9 mouse cellular contexts compared by ENCODE assay signal in the genomic region with DNA sequence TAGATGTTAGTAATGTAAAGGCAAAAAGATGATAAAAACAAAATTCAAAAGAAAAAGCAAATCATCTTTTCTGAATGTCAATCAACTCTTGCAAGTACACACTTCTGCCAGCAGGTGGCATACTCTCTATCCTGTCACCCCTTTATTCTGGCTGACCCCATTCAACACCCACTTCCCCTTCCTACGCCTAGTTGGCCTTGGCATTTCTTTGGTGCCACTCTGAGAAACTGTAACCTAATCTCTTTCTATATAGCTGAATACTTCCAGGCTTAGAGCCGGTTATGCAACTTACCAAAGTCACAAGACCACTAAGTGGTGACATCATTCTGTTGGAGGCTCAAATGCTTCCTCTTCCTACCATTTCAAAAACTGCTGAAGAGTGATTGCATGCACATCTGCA.
DNase-seq lines count a peak whose midpoint lies in the region; ATAC-seq lines count a peak whose summit lies in the region.
"Had no signal": no experiment of that assay in that cellular context is flagged by ENCODE, and none has a peak within 500 bp of the region (broad histone marks: within the 10 kb centered on the region; RNA-seq: fewer than 3 reads in every experiment).

No protein-coding gene starts in this region.

- no peak overlapping the region for H3K9ac ChIP-seq in hindbrain, embryonic 13.5 days
- H3K9ac ChIP-seq in hindbrain, embryonic 12.5 days: no peak overlapping the region
- H3K9ac ChIP-seq: neural tube, embryonic 12.5 days had no signal

- WGBS in hindbrain, embryonic 13.5 days: 29% methylated on average over 2 of the region's 2 CpGs
- WGBS in hindbrain, embryonic 12.5 days: 34% methylated on average over 2 of the region's 2 CpGs

- no peaks in the 10 kb centered on the region for H3K4me1 ChIP-seq in hindbrain, embryonic 13.5 days (replicated peaks)
- H3K4me1 ChIP-seq in hindbrain, embryonic 12.5 days: no peaks in the 10 kb centered on the region
- H3K4me1 ChIP-seq: neural tube, embryonic 12.5 days had no signal

- no peaks in the 10 kb centered on the region for H3K9me3 ChIP-seq in hindbrain, embryonic 13.5 days
- H3K9me3 ChIP-seq in hindbrain, embryonic 12.5 days (replicated peaks): no peaks in the 10 kb centered on the region
- H3K9me3 ChIP-seq: neural tube, embryonic 12.5 days had no signal

- peak; percentile 40 for DNase-seq in testis, postnatal 10 days (ENCODE audit: low spot score)
- DNase-seq in testis, postnatal 14 days (ENCODE audit: low spot score): no peak
- peak; percentile 44 for DNase-seq in embryo, embryonic 11 days
- DNase-seq in ovary, adult 18-20 months (ENCODE audit: low spot score): no peak
- no peak for DNase-seq in urinary bladder, postnatal 10 days (ENCODE audit: low spot score)
- no peak for DNase-seq in layer of hippocampus, postnatal 36 days

- 0 out of 2 replicates have a peak, but pooled peaks have one; percentile 43 for ATAC-seq in hindbrain, embryonic 13.5 days (ENCODE audit: low FRiP score)
- no peak for ATAC-seq in hindbrain, embryonic 12.5 days (ENCODE audit: low FRiP score)

- H3K4me2 ChIP-seq in hindbrain, embryonic 13.5 days: no peak overlapping the region
- H3K4me2 ChIP-seq in hindbrain, embryonic 12.5 days (replicated peaks): no peak overlapping the region
- H3K4me2 ChIP-seq: neural tube, embryonic 12.5 days had no signal

- no peaks in the 10 kb centered on the region for H3K36me3 ChIP-seq in hindbrain, embryonic 13.5 days
- H3K36me3 ChIP-seq in hindbrain, embryonic 12.5 days: no peaks in the 10 kb centered on the region
- H3K36me3 ChIP-seq: neural tube, embryonic 12.5 days had no signal

- no peak overlapping the region for H3K27ac ChIP-seq in hindbrain, embryonic 13.5 days
- H3K27ac ChIP-seq in hindbrain, embryonic 12.5 days: no peak overlapping the region
- H3K27ac ChIP-seq: neural tube, embryonic 12.5 days had no signal

- H3K27me3 ChIP-seq in hindbrain, embryonic 13.5 days: no peaks in the 10 kb centered on the region
- no peaks in the 10 kb centered on the region for H3K27me3 ChIP-seq in hindbrain, embryonic 12.5 days
- H3K27me3 ChIP-seq: neural tube, embryonic 12.5 days had no signal

- no peak overlapping the region for H3K4me3 ChIP-seq in hindbrain, embryonic 13.5 days
- H3K4me3 ChIP-seq in hindbrain, embryonic 12.5 days: no peak overlapping the region
- H3K4me3 ChIP-seq: neural tube, embryonic 12.5 days had no signal

Comparison
In these comparisons a context has a peak if more than half of its experiments do, and no peak if none do; other contexts are left out.
1. DNase-seq: peak in testis, postnatal 10 days (single experiment) and embryo, embryonic 11 days (single experiment); none in testis, postnatal 14 days (single experiment), ovary, adult 18-20 months (single experiment), urinary bladder, postnatal 10 days (single experiment) and layer of hippocampus, postnatal 36 days (0 of 2).